Mouse (Mus musculus) neural tube, embryonic 13.5 days (tissue): ENCODE results near the gene Cdk19. TPM values are rescaled to one million over a fixed set of nuclear protein-coding genes. Genes with fewer than 3 reads are reported as not detected.
"Not testable (repeated sequence)": the region's sequence is repeated elsewhere in the genome, so short reads cannot be mapped to it uniquely, and the experiment has no call there.

Experiments
- ATAC-seq: fragments of 200-750 bp; cut with Nextera tagmentation; 2 replicates; pipeline ENCODE4 v1.8.0; 2017; ENCODE audit warnings: low read depth, mild to moderate bottlenecking, moderate TSS enrichment, moderate library complexity
- H3K27ac ChIP-seq: fragments of 300-500 bp; sonication (generic); replicated peaks from 2 replicates; pipeline ENCODE4 v1.5.1; 2015; ENCODE audit warnings: moderate library complexity, mild to moderate bottlenecking, inconsistent platforms
- H3K27me3 ChIP-seq: fragments of 300-500 bp; sonication (generic); 2 replicates; pipeline ENCODE4 v1.6.1; 2015; ENCODE audit warnings: mild to moderate bottlenecking, inconsistent platforms
- H3K36me3 ChIP-seq: fragments of 300-500 bp; sonication (generic); 2 replicates; pipeline ENCODE4 v1.6.1; 2015; ENCODE audit warnings: mild to moderate bottlenecking, inconsistent platforms
- H3K4me1 ChIP-seq: fragments of 300-500 bp; sonication (generic); replicated peaks from 2 replicates; pipeline ENCODE4 v1.6.1; 2015; ENCODE audit warnings: inconsistent platforms
- H3K4me2 ChIP-seq: fragments of 300-500 bp; sonication (generic); 2 replicates; pipeline ENCODE4 v1.6.1; 2015; ENCODE audit warnings: inconsistent platforms, mild to moderate bottlenecking, moderate library complexity
- H3K4me3 ChIP-seq: fragments of 300-500 bp; sonication (generic); 2 replicates; pipeline ENCODE4 v1.5.1; 2015; ENCODE audit warnings: mild to moderate bottlenecking, inconsistent platforms
- H3K9ac ChIP-seq: fragments of 300-500 bp; sonication (generic); 2 replicates; pipeline ENCODE4 v1.6.1; 2015; ENCODE audit warnings: moderate library complexity, mild to moderate bottlenecking, inconsistent platforms
- H3K9me3 ChIP-seq: fragments of 300-500 bp; sonication (generic); 2 replicates; pipeline ENCODE4 v1.6.1; 2016; ENCODE audit warnings: inconsistent platforms
- WGBS: fragments of 180-500 bp; shearing (Covaris S2); methylation state at CpG from one replicate; pipeline ENCODE4 v1.1.7; 2015; 5-methylcytosine and 5-hydroxymethylcytosine counted together
- polyA plus RNA-seq: library from polyadenylated mRNA; unstranded; fragments of >200 nt; fragmentation: Nextera tagmentation; extraction: Ambion mirVana; gene quantifications from 2 replicates; pipeline ENCODE4 v1.2.1, GENCODE M21; 2015

Cdk19 gene
- 11.1 and 12.5 TPM in 2 replicates for polyA plus RNA-seq

DNA sequence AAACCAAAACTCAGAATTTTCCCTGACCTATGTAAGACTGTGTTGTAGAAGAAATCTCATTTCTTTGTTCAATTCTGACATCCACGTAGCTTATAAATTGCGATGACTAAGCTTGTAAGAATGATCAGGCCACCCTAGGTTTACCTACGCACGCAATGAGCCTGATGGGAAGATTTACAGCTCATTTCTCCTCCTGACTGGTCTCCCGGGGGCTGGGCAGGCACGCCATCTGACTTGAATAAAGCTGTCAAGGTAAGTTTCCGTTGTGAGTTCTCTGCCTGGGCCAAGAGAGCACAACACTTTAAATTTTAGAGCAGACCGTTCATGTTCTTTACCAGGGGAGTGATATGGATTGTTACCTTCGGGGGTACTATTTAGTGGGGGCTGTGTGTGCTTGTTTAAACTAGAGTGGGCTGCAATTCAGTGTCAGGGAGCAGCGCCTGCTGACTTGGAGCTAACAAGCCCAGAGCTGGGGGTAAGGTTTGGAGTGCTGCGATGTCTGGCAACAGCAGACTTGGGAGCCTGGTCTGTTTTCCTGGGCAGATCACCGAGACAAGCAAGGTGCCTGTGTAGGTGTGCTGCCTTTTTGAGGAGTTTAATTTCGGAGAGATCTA, at the start of gene Cdk19:
Gene Cdk19 (plus strand): TSS at position 214 of the 614 bp plus-strand sequence.
- Histone ChIP-seq H3K4me3 (no peak within 1 kb of the TSS), H3K9ac (no peak within 1 kb of the TSS), H3K36me3 (no peaks in the 10 kb centered on the region), H3K27ac (no peak within 1 kb of the TSS), H3K27me3 (no peaks in the 10 kb centered on the region), H3K4me2 (no peak within 1 kb of the TSS), H3K9me3 (no peaks in the 10 kb centered on the region), H3K4me1 (0 out of 2 replicates have a peak, but pooled peaks cover 4% of the 10 kb centered on the region)
- 31% methylated on average over 13 of the region's 13 CpGs for WGBS
- ATAC-seq: no peak

DNA sequence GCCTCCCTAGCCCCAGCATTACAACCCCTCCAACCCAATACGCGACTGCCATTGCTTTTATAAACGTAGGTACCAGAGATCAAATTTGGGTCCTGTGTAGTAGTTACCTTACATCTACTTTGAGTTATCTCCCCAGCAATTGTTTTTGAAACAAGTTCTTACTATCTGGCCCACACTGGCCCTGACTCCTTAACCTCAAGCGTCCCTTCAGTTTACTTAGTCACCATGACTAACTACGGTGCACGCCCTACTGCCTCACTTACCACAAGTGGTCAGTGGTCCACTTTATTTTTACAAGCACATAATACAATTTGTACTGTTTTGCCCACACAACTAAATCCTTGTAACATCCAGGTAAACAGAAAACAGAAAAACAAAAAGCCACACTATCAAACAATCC, 46.7 kb upstream of the Cdk19 start:
- no peak for ATAC-seq
- WGBS: 96% methylated on average over 6 of the region's 6 CpGs
- Histone ChIP-seq H3K36me3 (peaks cover 29% of the 10 kb centered on the region), H3K4me3 (no peak overlapping the region), H3K9ac (no peak overlapping the region), H3K9me3 (no peaks in the 10 kb centered on the region), H3K27ac (no peak overlapping the region), H3K27me3 (no peaks in the 10 kb centered on the region), H3K4me2 (no peak overlapping the region), H3K4me1 (peaks cover 17% of the 10 kb centered on the region)

DNA sequence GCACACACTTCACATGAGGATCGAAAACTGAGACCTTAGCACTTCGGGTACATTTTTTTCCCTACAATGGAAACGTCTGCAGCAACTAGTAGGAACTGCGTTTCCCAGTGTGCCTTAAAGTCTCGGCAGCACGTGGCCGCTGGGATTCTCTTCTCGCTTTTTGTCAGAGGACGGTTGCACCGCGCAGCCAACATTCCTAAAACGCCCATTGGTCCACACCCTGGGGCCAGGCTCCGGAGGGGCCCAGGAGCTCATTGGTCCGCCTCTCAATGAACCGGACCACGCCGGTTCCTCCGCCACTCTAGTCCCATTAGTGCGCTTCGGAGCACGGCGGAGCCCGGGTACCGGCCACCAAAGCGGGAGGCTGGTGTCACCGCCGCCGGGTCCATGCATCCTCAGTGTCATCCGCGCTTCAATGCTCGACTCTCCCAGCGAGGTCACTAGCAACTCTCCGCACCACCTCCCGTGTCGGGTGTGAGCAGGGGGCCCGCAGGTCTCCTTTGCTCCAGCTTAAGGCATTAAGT, 38.7 kb upstream of the Cdk19 start:
- WGBS: 1% methylated on average over 36 of the region's 36 CpGs
- ATAC-seq: peak; percentile 69
- Histone ChIP-seq H3K27me3 (no peaks in the 10 kb centered on the region), H3K27ac (peak overlapping the region; percentile 92), H3K9ac (peak overlapping the region; percentile 97), H3K4me1 (peaks cover 43% of the 10 kb centered on the region), H3K4me2 (peak overlapping the region; percentile 78), H3K4me3 (peak overlapping the region; percentile 88), H3K9me3 (no peaks in the 10 kb centered on the region), H3K36me3 (no peaks in the 10 kb centered on the region)

DNA sequence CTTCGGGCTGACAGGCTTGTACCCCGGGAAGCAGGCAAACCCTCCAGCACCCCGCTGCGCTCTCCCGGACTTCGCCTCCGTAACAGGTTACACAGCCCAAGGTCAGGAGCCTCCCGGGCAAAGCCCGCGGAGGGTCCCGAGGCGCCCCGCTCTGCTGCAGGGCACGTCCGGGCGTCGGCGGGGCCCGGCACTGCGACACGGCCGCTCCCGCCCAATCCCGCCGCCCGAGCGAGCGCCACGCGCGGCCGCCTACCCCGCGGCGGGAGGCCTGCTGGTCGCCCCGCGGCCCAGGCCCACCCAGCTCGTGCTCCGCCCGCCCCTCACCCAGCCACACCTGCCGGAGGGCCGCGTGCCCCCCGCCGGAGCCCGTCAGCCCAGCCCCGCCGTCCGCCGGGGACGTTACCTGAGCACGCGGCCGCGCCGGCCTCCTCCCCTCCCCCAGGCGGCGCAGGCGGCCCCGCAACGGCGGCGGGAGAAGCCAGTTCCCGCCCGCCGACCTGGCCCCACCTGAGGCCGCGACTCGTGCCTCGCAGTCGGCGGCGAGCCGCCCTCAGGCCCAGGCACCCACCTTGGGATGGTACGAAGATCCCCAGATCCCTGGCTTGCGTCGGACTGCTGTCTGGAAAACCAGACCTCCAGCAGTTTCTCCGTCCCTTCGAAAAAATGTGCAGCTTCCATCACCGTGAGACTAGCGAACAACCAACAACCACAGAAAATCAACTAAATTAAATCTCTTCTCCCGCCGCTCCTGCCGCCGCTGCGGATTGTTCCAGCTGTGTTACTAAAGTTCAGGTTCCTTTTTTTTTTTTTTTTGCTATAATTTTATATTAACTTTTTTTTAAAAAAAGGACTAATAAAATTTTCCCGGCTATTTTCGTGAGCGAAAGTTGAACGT, 37.9 kb upstream of the Cdk19 start:
- Histone ChIP-seq H3K9ac (peak overlapping the region; percentile 97), H3K4me1 (peaks cover 36% of the 10 kb centered on the region), H3K4me3 (peak overlapping the region; percentile 88), H3K27ac (peak overlapping the region; percentile 92), H3K4me2 (peak overlapping the region; percentile 78)
- WGBS: 1% methylated on average over 54 of the region's 91 CpGs
- H3K36me3 ChIP-seq, H3K9me3 ChIP-seq, H3K27me3 ChIP-seq: not testable (repeated sequence)
- ATAC-seq: peak; percentile 43

DNA sequence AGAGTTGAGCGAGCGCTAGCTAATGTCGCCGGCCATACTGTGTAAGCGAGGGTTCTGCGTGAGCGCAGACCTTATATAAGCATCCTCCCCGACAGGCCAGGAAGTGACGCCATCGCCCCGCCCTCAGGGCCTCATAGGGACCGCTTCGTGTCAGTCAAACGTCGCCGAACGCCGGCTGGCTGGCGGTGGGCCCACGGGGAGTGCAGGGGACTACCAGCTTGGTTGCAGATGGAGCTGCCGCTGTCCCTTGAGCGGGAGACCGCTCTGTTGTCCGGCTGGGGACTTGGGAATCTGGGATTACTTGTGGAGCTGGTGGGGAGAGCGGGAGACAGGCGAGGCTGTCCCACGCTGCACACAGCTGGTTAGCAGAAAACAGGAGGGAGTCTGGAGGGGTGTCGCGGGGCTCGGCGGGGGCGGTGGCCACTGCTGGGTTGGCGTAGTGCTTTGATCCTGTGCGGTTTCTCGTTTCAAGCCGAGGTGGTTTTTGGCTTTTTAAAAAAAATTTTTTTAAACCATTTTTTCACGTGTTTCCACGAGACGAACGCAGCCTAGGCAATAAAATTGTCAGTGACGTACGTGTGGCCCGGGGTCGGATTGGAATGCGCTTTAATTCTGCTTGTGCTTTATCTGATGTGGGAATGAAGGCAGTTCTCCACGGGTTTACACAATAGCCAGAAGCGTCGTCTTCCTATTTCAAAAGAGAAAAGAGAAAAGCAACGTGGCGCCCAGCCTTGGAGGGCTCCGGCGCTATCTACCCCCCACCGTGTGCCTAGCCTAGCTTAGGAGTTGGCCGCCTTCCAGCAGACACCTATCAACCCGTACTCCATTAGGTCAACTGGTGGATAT, 37.0 kb upstream of the Cdk19 start, which contains the start of gene Amd1:
Gene Amd1 (minus strand): TSS at position 47 of the 846 bp plus-strand sequence.
- ATAC-seq: peak; percentile 98
- Histone ChIP-seq H3K27me3 (no peaks in the 10 kb centered on the region), H3K9me3 (no peaks in the 10 kb centered on the region), H3K4me1 (peaks cover 36% of the 10 kb centered on the region), H3K4me3 (peak within 1 kb of the TSS; percentile 88), H3K27ac (peak within 1 kb of the TSS; percentile 99), H3K4me2 (peak within 1 kb of the TSS; percentile 78), H3K36me3 (no peaks in the 10 kb centered on the region), H3K9ac (peak within 1 kb of the TSS; percentile 97)
- WGBS: under 1% methylated on average over 55 of the region's 55 CpGs

DNA sequence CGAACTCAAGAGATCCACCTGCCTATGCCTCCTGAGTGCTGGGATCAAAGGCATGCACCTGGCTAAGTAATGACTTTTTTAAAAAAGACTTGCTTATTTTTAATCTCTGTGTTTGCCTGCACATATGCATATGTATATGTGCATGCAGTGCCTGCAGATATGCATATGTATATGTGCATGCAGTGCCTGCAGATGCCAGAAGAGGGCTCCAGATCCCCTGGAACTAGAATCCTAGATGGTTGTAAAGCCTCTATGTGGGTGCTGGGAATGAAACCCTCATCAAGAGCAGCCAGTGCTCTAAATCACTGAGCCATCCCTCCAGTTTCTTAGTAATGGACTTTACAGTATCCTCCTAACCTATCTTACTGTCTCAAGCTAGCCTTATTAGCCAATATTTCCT, 33.4 kb upstream of the Cdk19 start:
- WGBS: 96% methylated on average over 1 of the region's 1 CpGs
- Histone ChIP-seq H3K27ac (no peak overlapping the region), H3K9ac (no peak overlapping the region), H3K36me3 (no peaks in the 10 kb centered on the region), H3K4me3 (no peak overlapping the region), H3K27me3 (no peaks in the 10 kb centered on the region), H3K4me1 (0 out of 2 replicates have a peak, but pooled peaks cover 9% of the 10 kb centered on the region), H3K4me2 (no peak overlapping the region), H3K9me3 (no peaks in the 10 kb centered on the region)
- ATAC-seq: no peak

DNA sequence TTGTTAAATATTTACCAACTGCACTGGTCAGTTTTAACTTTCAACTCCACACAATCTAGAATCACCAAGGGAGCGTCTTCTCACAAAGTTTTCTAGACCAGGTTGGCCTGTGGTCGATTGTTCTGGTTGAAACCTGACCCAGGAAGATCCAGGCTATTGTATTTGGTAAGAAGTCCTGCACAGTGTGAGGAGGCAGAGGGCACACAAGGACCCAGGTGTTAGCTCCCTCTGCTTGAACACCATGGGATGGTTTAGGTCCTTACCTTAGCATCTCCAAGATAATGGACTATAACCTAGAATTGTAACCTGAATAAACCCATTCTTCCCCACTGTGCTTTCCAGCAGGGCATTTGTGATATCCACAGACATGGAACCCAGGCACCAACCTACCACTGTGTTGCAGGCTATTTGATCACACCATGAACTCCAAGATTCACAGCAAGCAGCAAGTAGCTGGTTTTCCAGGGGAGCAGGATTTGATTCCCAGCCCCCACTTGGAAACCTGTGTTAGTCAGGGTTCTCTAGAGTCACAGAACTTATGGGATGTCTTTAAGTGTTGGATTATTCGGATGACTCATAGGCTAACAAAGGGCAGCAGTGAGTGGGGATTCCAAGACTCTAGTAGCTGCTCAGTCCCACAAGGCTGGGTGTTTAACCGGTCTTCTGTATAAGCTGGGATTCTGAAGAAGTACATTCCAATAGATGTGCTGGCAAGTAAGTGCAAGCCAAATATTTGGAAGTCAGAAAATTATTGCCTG, 31.4 kb upstream of the Cdk19 start:
- Histone ChIP-seq H3K27ac (no peak overlapping the region), H3K4me2 (no peak overlapping the region), H3K4me1 (0 out of 2 replicates have a peak, but pooled peaks cover 5% of the 10 kb centered on the region), H3K4me3 (no peak overlapping the region), H3K9ac (no peak overlapping the region), H3K36me3 (no peaks in the 10 kb centered on the region), H3K27me3 (no peaks in the 10 kb centered on the region), H3K9me3 (no peaks in the 10 kb centered on the region)
- 61% methylated on average over 4 of the region's 4 CpGs for WGBS
- ATAC-seq: no peak; the same call in 1 of the 2 replicates

DNA sequence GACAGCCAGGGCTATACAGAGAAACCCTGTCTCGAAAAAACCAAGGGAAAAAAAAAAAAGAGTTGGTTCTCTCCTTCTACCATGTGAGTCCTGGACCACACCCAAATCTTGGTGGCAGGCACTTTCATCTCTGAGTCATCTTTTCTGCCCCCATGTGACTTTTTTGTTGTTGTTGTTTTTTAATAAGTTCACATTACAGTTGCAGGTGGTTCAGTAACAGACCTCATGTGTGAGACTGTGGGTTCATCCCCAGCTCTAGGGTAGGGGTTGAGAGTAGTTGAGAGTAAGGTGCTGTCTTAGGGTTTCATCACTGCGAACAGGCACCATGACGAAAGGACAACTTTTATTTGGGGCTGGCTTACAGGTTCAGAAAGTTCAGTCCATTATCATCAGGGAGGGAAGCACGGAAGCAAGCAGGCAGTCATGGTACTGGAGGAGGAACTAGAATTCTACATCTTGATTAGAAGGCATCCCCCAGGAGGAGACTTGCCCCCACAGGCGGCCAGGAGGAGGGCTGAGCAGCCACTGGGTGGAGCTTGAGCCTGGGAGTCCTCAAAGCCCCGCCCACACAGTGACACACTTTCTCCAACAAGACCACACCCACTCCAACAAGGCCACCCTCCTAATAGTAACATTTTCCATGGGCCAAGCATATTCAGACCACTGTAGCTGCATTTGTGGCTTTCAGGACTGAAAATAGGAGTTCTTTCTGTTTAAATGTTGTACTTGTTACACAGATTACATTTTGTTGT, 29.3 kb upstream of the Cdk19 start:
- Histone ChIP-seq H3K4me3 (no peak overlapping the region), H3K27ac (no peak overlapping the region), H3K9me3 (no peaks in the 10 kb centered on the region), H3K9ac (no peak overlapping the region), H3K27me3 (no peaks in the 10 kb centered on the region), H3K36me3 (no peaks in the 10 kb centered on the region), H3K4me2 (no peak overlapping the region), H3K4me1 (no peaks in the 10 kb centered on the region)
- 48% methylated on average over 6 of the region's 6 CpGs for WGBS
- no peak for ATAC-seq

DNA sequence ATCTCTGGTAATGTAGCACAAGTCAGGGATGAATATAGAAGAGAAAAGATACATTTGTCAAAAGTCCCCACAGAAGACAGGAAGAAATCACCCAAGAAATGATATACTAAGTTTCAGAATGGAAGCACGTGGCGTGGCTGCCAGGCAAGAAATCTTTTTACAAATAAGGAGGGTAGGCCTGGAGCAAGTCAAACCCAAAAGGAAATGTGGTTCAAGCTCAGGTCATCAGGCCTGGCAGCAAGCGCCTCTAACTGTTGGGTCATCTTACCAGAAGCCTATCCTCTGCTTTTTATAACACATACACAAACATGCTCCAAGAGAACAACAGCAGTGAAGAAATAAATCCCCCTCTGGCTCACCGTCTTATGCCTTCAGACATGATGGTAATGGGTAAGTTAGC, 26.6 kb upstream of the Cdk19 start:
- WGBS: 76% methylated on average over 4 of the region's 4 CpGs

DNA sequence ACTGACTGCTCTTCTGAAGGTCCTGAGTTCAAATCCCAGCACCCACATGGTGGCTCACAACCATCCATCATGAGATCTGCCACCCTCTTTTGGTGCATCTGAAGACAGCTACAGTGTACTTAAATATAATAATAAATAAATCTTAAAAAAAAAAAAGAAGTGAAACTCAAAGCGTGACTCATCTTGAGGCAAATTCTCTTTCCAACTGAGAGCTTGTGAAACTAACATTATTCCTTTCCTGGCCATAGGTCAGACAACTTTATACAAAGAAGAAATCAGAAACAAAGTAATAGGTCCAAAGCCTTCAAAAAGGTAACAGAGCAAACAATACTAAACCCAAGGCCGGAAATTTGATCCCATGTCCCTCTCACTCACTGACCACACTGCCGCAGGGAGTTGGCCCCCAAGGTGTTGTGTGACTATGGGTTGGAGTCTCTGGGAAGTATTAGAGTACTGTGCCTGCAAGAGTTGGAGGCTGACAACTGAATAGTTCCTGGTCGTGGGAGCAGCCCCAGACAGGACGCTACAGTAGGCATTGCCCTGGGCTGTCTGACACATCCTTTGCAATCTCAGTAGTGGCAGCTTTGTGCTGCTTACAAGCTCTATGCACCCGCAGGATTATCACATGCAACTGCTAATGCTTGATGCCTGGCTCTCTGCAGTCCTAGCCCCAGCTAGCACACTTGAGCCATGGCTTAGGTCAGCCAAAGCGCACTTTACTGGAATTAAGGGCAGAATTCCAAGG, 22.4 kb upstream of the Cdk19 start:
- 64% methylated on average over 7 of the region's 7 CpGs for WGBS
- ATAC-seq: no peak

More for the DNA sequence above, 26.6 kb upstream of the Cdk19 start:
- no peak overlapping the region for H3K9ac ChIP-seq
- no peaks in the 10 kb centered on the region for H3K9me3 ChIP-seq
- H3K36me3 ChIP-seq: no peaks in the 10 kb centered on the region
- ATAC-seq: no peak
- no peaks in the 10 kb centered on the region for H3K4me1 ChIP-seq
- H3K4me3 ChIP-seq: no peak overlapping the region
- H3K27me3 ChIP-seq: no peaks in the 10 kb centered on the region
- no peak overlapping the region for H3K4me2 ChIP-seq
- no peak overlapping the region for H3K27ac ChIP-seq

More for the DNA sequence above, 22.4 kb upstream of the Cdk19 start:
- no peak overlapping the region for H3K9ac ChIP-seq
- no peaks in the 10 kb centered on the region for H3K4me1 ChIP-seq
- no peak overlapping the region for H3K4me3 ChIP-seq
- no peaks in the 10 kb centered on the region for H3K9me3 ChIP-seq
- no peak overlapping the region for H3K27ac ChIP-seq
- H3K27me3 ChIP-seq: no peaks in the 10 kb centered on the region
- no peak overlapping the region for H3K4me2 ChIP-seq
- no peaks in the 10 kb centered on the region for H3K36me3 ChIP-seq
